Mouse (Mus musculus): ENCODE results near the gene Gsn. TPM values are rescaled to one million over a fixed set of nuclear protein-coding genes. Genes with fewer than 3 reads are reported as not detected.

The Gsn gene
- polyA plus RNA-seq, 1 experiment from 2014 or later, result 56.1 TPM

GRCm38 (mm10) chr2:35235021-35235420 is 21.2 kb upstream of the Gsn start:
- H3K9ac ChIP-seq (replicated peaks), result no peak overlapping the region
- no peak overlapping the region for H3K4me3 ChIP-seq (ENCODE audit: low read depth, low read length)
- H3K36me3 ChIP-seq (replicated peaks; ENCODE audit: insufficient read depth, low read length), result no peaks in the 10 kb centered on the region
- 82% methylated on average over 6 of the region's 6 CpGs for WGBS (ENCODE audit: insufficient replicate concordance)
- H3K4me1 ChIP-seq (ENCODE audit: insufficient read depth), result peaks cover 19% of the 10 kb centered on the region
- H3K27me3 ChIP-seq (ENCODE audit: insufficient read depth, low read length), result no peaks in the 10 kb centered on the region
- no peaks in the 10 kb centered on the region for H3K9me3 ChIP-seq (ENCODE audit: low read length)
- TF ChIP-seq EP300 (IDR thresholded peaks at IDR 0.05; ENCODE audit: low read depth) (no peak), CTCF (IDR thresholded peaks at IDR 0.05; ENCODE audit: low read depth) (no peak)
- ATAC-seq, result no peak
- H3K27ac ChIP-seq (ENCODE audit: low read depth), result no peak overlapping the region
- DNase-seq, result no peak
- H3K4me2 ChIP-seq (ENCODE audit: low read depth, low read length), result no peak overlapping the region

- H3K9ac ChIP-seq (replicated peaks), result no peak overlapping the region
- no peak for ATAC-seq
- 23% methylated on average over 3 of the region's 3 CpGs for WGBS (ENCODE audit: insufficient replicate concordance)
These were observed 11.9 kb upstream of the Gsn start for GRCm38 (mm10) chr2:35244241-35244640.

GRCm38 (mm10) chr2:35247763-35248162 is 8.4 kb upstream of the Gsn start:
- H3K27me3 ChIP-seq (ENCODE audit: insufficient read depth, low read length), result no peaks in the 10 kb centered on the region
- WGBS (ENCODE audit: insufficient replicate concordance), result 44% methylated on average over 5 of the region's 5 CpGs
- DNase-seq (no peak), ATAC-seq (no peak)
- H3K36me3 ChIP-seq (replicated peaks; ENCODE audit: insufficient read depth, low read length), result no peaks in the 10 kb centered on the region
- no peak overlapping the region for H3K4me2 ChIP-seq (ENCODE audit: low read depth, low read length)
- H3K9me3 ChIP-seq (ENCODE audit: low read length), result peaks cover 3% of the 10 kb centered on the region; the same call in 1 of the 2 replicates
- no peaks in the 10 kb centered on the region for H3K4me1 ChIP-seq (ENCODE audit: insufficient read depth)
- H3K9ac ChIP-seq (replicated peaks), result no peak overlapping the region
- no peak for TF ChIP-seq CTCF (IDR thresholded peaks at IDR 0.05; ENCODE audit: low read depth)
- no peak for TF ChIP-seq EP300 (IDR thresholded peaks at IDR 0.05; ENCODE audit: low read depth)
- H3K4me3 ChIP-seq (ENCODE audit: low read depth, low read length), result no peak overlapping the region
- no peak overlapping the region for H3K27ac ChIP-seq (ENCODE audit: low read depth)

More at GRCm38 (mm10) chr2:35244241-35244640, 11.9 kb upstream of the Gsn start:
- peaks cover 3% of the 10 kb centered on the region; the same call in 1 of the 2 replicates for H3K9me3 ChIP-seq (ENCODE audit: low read length)
- TF ChIP-seq EP300 (IDR thresholded peaks at IDR 0.05; ENCODE audit: low read depth), result no peak
- no peak for TF ChIP-seq CTCF (IDR thresholded peaks at IDR 0.05; ENCODE audit: low read depth)
- no peaks in the 10 kb centered on the region for H3K27me3 ChIP-seq (ENCODE audit: insufficient read depth, low read length)
- no peak for DNase-seq
- H3K36me3 ChIP-seq (replicated peaks; ENCODE audit: insufficient read depth, low read length), result no peaks in the 10 kb centered on the region
- 0 out of 2 replicates have a peak, but pooled peaks cover 6% of the 10 kb centered on the region for H3K4me1 ChIP-seq (ENCODE audit: insufficient read depth)
- H3K4me2 ChIP-seq (ENCODE audit: low read depth, low read length), result no peak overlapping the region
- no peak overlapping the region for H3K27ac ChIP-seq (ENCODE audit: low read depth)
- no peak overlapping the region for H3K4me3 ChIP-seq (ENCODE audit: low read depth, low read length)

GRCm38 (mm10) chr2:35252733-35253132 is 3.4 kb upstream of the Gsn start:
- no peak overlapping the region for H3K9ac ChIP-seq (replicated peaks)
- H3K4me2 ChIP-seq (ENCODE audit: low read depth, low read length), result no peak overlapping the region
- H3K9me3 ChIP-seq (ENCODE audit: low read length), result no peaks in the 10 kb centered on the region
- H3K27me3 ChIP-seq (ENCODE audit: insufficient read depth, low read length), result no peaks in the 10 kb centered on the region; the same call in 1 of the 2 replicates
- no peak overlapping the region for H3K4me3 ChIP-seq (ENCODE audit: low read depth, low read length)
- ATAC-seq, result no peak
- DNase-seq, result no peak
- H3K36me3 ChIP-seq (replicated peaks; ENCODE audit: insufficient read depth, low read length), result no peaks in the 10 kb centered on the region
- H3K4me1 ChIP-seq (ENCODE audit: insufficient read depth), result peaks cover 12% of the 10 kb centered on the region
- no peak overlapping the region for H3K27ac ChIP-seq (ENCODE audit: low read depth)
- WGBS (ENCODE audit: insufficient replicate concordance), result 49% methylated on average over 6 of the region's 6 CpGs
- TF ChIP-seq EP300 (IDR thresholded peaks at IDR 0.05; ENCODE audit: low read depth), result no peak
- TF ChIP-seq CTCF (IDR thresholded peaks at IDR 0.05; ENCODE audit: low read depth), result no peak

- H3K9ac ChIP-seq (replicated peaks), result no peak overlapping the region
- WGBS (ENCODE audit: insufficient replicate concordance), result 48% methylated on average over 4 of the region's 4 CpGs
- H3K9me3 ChIP-seq (ENCODE audit: low read length), result no peaks in the 10 kb centered on the region
- ATAC-seq, result no peak
- no peak overlapping the region for H3K4me2 ChIP-seq (ENCODE audit: low read depth, low read length)
- no peak for TF ChIP-seq EP300 (IDR thresholded peaks at IDR 0.05; ENCODE audit: low read depth)
- TF ChIP-seq CTCF (IDR thresholded peaks at IDR 0.05; ENCODE audit: low read depth), result no peak
- DNase-seq, result no peak
- H3K27me3 ChIP-seq (ENCODE audit: insufficient read depth, low read length), result no peaks in the 10 kb centered on the region; the same call in 1 of the 2 replicates
- no peaks in the 10 kb centered on the region for H3K36me3 ChIP-seq (replicated peaks; ENCODE audit: insufficient read depth, low read length)
- peaks cover 12% of the 10 kb centered on the region for H3K4me1 ChIP-seq (ENCODE audit: insufficient read depth)
- no peak overlapping the region for H3K27ac ChIP-seq (ENCODE audit: low read depth)
- no peak overlapping the region for H3K4me3 ChIP-seq (ENCODE audit: low read depth, low read length)
These were observed 2.4 kb upstream of the Gsn start for GRCm38 (mm10) chr2:35253751-35254150.

- TF ChIP-seq EP300 (IDR thresholded peaks at IDR 0.05; ENCODE audit: low read depth), result no peak
- TF ChIP-seq CTCF (IDR thresholded peaks at IDR 0.05; ENCODE audit: low read depth), result no peak
- Histone ChIP-seq H3K27ac (ENCODE audit: low read depth) (no peak overlapping the region), H3K36me3 (replicated peaks; ENCODE audit: insufficient read depth, low read length) (no peaks in the 10 kb centered on the region), H3K4me2 (ENCODE audit: low read depth, low read length) (no peak overlapping the region), H3K9ac (replicated peaks) (no peak overlapping the region), H3K27me3 (ENCODE audit: insufficient read depth, low read length) (no peaks in the 10 kb centered on the region; the same call in 1 of the 2 replicates), H3K4me1 (ENCODE audit: insufficient read depth) (peaks cover 14% of the 10 kb centered on the region), H3K9me3 (ENCODE audit: low read length) (no peaks in the 10 kb centered on the region), H3K4me3 (ENCODE audit: low read depth, low read length) (no peak overlapping the region)
- 61% methylated on average over 5 of the region's 5 CpGs for WGBS (ENCODE audit: insufficient replicate concordance)
- ATAC-seq (no peak), DNase-seq (no peak)
These were observed 1.2 kb upstream of the Gsn start for GRCm38 (mm10) chr2:35255004-35255403.

Measured in liver, postnatal 0 days (tissue).